Mouse (Mus musculus) megakaryocyte, adult 5-6 weeks (primary cell): ENCODE measurements around the gene Olfr857. TPM values are rescaled to one million over a fixed set of nuclear protein-coding genes. Genes with fewer than 3 reads are reported as not detected.
"Not testable (repeated sequence)": the region's sequence is repeated elsewhere in the genome, so short reads cannot be mapped to it uniquely, and the experiment has no call there.

Experiments used
- ATAC-seq: 2 replicates; pipeline ENCODE4 v1.8.0; 2016; ENCODE audit warnings: mild to moderate bottlenecking, inconsistent platforms; ENCODE audit not compliant: poor library complexity, severe bottlenecking
- total RNA-seq, 2 experiments: library from RNA; stranded (forward) in 1 of 2; stranded (reverse) in 1 of 2; fragments of 153-499, 151-499 nt in 1 of 2; fragments of 221-1000, 200-1000 nt in 1 of 2; gene quantifications; 2 replicates each; pipeline versions ENCODE4 v1.2.3 to v1.2.4; 2015 to 2017

Gene Olfr857
- total RNA-seq (2015) (not detected in 2 replicates), total RNA-seq (2017) (not detected in 2 replicates)

GRCm38 (mm10) chr9:19709133-19709532 lies at the start of gene Olfr857:
Gene Olfr857, plus strand, starts transcription at chr9:19709433.
- ATAC-seq = no peak

GRCm38 (mm10) chr9:19690281-19690680 lies 19.0 kb upstream of the Olfr857 start:
- ATAC-seq = no peak

- ATAC-seq = no peak
Observed at GRCm38 (mm10) chr9:19691426-19691825, 17.8 kb upstream of the Olfr857 start.

DNA sequence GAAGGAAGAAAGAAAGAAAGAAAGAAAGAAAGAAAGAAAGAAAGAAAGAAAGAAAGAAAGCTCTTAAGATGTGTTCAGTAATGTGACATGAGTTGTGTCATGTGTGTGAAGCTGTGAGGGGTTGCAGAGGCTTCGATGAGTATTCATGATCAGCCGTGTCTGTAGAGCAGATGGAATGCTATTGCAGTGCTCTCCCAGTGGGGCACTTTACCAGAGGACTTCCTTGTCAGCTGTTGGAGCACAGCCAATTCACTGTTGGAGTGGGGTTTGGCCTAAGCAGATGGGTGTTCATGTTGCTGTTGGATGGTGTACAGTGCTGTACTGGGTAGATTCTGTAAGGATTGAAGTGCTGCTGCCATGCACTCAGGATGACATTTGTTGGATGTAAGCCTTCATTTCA lies 16.8 kb upstream of the Olfr857 start:
- ATAC-seq = no peak

DNA sequence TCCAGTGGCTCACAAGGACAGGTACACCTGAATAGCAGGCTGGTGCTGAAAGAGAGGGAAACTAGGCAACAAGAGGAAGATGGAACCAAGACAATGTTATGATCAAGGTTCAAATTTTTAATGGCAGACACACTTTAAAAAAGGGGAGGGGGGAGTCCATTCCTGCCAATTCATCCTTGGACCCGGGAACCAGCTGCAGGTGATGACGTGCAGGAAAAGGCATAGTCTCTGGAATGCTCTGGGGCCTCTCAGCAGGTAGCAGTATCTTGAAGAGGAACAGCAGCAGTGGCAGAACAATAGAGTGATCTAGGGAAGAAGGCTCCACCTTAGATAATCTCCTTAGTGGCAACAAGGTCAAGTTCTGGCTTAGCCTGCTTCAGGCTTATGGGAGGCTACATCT lies 14.9 kb upstream of the Olfr857 start:
- not testable (repeated sequence) for ATAC-seq

DNA sequence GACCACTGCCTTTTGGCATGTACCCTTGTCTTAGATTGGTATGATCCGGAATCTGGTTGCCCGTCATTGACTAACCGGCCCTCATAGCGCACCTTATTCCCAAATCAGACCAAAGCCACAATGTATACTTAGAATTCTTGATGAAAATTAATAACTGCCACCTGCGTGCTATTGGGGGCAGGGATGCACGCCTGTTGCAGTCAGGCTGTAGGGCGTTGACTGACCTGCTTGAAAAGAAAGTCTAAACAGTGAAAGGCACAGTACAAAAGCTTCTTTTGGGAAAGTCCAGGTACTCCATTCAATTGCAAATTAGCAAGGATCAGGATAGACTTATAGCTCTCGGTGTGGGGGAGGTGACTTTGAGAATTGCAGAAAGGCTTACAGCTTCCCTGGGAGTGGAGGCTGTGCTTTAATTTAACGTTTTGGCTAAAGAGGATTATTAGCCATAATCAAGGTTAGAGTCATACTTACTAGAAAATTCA lies 14.3 kb upstream of the Olfr857 start:
- ATAC-seq = not testable (repeated sequence)

DNA sequence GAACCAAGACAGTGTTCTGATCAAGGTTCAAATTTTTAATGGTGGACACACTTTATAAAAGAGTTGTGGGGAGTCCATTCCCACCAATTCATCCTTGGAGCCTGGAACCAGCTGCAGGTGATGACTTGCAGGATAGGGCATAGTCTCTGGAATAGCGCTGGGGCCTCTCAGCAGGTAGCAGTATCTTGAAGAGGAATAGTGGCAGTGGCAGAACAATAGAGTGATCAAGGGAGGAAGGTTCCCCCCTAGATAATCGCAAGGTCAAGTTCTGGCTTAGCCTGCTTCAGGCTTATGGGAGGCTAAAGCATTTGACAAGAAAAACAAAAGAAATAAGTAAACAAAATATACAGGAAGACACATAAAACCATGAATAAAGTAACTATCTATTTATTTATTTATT lies 4.7 kb upstream of the Olfr857 start:
- ATAC-seq = not testable (repeated sequence)

Other genes with a start within 250 kb of the Olfr857 start
- not detected in 2 replicates for gene Olfr850, start 231.2 kb upstream of the Olfr857 start, total RNA-seq (2015)
- not detected in 2 replicates for gene Olfr850, start 231.2 kb upstream of the Olfr857 start, total RNA-seq (2017)
- gene Olfr851, start 216.1 kb upstream of the Olfr857 start, total RNA-seq (2015) = not detected in 2 replicates
- gene Olfr851, start 216.1 kb upstream of the Olfr857 start, total RNA-seq (2017) = not detected in 2 replicates
- not detected in 2 replicates for gene Olfr853, start 168.4 kb upstream of the Olfr857 start, total RNA-seq (2015)
- gene Olfr853, start 168.4 kb upstream of the Olfr857 start, total RNA-seq (2017) = not detected in 2 replicates
- gene Olfr854, start 142.1 kb upstream of the Olfr857 start, total RNA-seq (2015) = not detected in 2 replicates
- not detected in 2 replicates for gene Olfr854, start 142.1 kb upstream of the Olfr857 start, total RNA-seq (2017)
- gene Olfr855, start 126.8 kb upstream of the Olfr857 start, total RNA-seq (2015) = not detected in 2 replicates
- gene Olfr855, start 126.8 kb upstream of the Olfr857 start, total RNA-seq (2017) = 0.11 TPM in 1 of 2 replicates, not detected in the other
- 8.8 and 9.2 TPM in 2 replicates for gene Zfp317, start 87.3 kb upstream of the Olfr857 start, total RNA-seq (2015)
- gene Zfp317, start 87.3 kb upstream of the Olfr857 start, total RNA-seq (2017) = 14.0 and 14.8 TPM in 2 replicates
- not detected in 2 replicates for gene Olfr58, start 70.8 kb downstream of the Olfr857 start, total RNA-seq (2015)
- not detected in 2 replicates for gene Olfr58, start 70.8 kb downstream of the Olfr857 start, total RNA-seq (2017)
- gene Olfr859, start 95.5 kb downstream of the Olfr857 start, total RNA-seq (2015) = not detected in 2 replicates
- gene Olfr859, start 95.5 kb downstream of the Olfr857 start, total RNA-seq (2017) = not detected in 2 replicates
- gene Olfr860, start 140.3 kb downstream of the Olfr857 start, total RNA-seq (2015) = not detected in 2 replicates
- not detected in 2 replicates for gene Olfr860, start 140.3 kb downstream of the Olfr857 start, total RNA-seq (2017)
- not detected in 2 replicates for gene Olfr862, start 178.6 kb downstream of the Olfr857 start, total RNA-seq (2015)
- not detected in 2 replicates for gene Olfr862, start 178.6 kb downstream of the Olfr857 start, total RNA-seq (2017)
- gene Olfr77, start 207.4 kb downstream of the Olfr857 start, total RNA-seq (2015) = not detected in 2 replicates
- gene Olfr77, start 207.4 kb downstream of the Olfr857 start, total RNA-seq (2017) = 0.11 and 0.12 TPM in 2 replicates